Mouse (Mus musculus) C2C12 (cell line): ENCODE results near the gene Tenm4.

ENCODE experiments used
- CTCF ChIP-seq: IDR thresholded peaks from one replicate; pipeline ENCODE4 v1.5.1; 2011; ENCODE audit not compliant: control insufficient read depth, insufficient read depth, insufficient read length
- MAX ChIP-seq: IDR thresholded peaks from one replicate; pipeline ENCODE4 v1.6.1; 2011; ENCODE audit warnings: mild to moderate bottlenecking, control low read depth

DNA sequence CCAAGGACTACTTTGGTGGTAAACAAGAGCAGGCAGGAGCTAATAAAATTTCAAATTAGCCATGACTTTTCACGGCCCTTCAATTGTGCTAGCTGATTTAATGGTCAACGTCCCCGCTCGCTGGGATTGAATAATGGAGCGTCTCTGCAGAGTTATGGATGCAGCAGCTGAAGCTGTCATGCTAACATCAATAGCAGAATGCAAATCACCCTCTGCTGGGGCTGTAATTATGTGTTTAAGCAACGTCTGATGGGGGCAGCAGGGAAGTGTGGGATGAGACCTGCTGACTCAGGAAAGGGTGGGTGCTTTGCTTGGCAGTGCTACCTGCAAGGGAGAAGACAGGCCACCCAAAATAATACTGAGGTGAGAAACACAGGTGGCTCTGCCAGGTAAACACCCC lies 649.3 kb downstream of the Tenm4 start:
- TF ChIP-seq CTCF (no peak), MAX (no peak)
